Mouse (Mus musculus) kidney, adult 8-10 months (tissue): ENCODE measurements at regions not wholly inside any gene's neighbourhood (a gene's known extent, or its start where the extent isn't known, plus 50 kb on each side); places are given as distances from the start of the nearest gene placed in this dataset.

Experiments
- DNase-seq, 2 experiments: peaks; one replicate each; pipeline ENCODE4 v3.0.0; 2022

- no peak for DNase-seq
Observed at GRCm38 (mm10) chr2:133443490-133443889, 108.5 kb upstream of the Bmp2 start.

- no peak for DNase-seq
Observed at GRCm38 (mm10) chr2:133452947-133453346, 99.0 kb upstream of the Bmp2 start.

GRCm38 (mm10) chr2:133455484-133456170 lies 96.3 kb upstream of the Bmp2 start:
- no peak for DNase-seq

- no peak for DNase-seq
Observed at GRCm38 (mm10) chr2:133456785-133457184, 95.2 kb upstream of the Bmp2 start.

- no peak for DNase-seq
Observed at GRCm38 (mm10) chr2:133458735-133459134, 93.2 kb upstream of the Bmp2 start.

GRCm38 (mm10) chr2:133460814-133461213 lies 91.1 kb upstream of the Bmp2 start:
- no peak for DNase-seq

GRCm38 (mm10) chr2:133462378-133462777 lies 89.6 kb upstream of the Bmp2 start:
- DNase-seq = no peak

GRCm38 (mm10) chr2:133467170-133468168 lies 84.5 kb upstream of the Bmp2 start:
- no peak for DNase-seq

- DNase-seq = no peak
Observed at GRCm38 (mm10) chr2:133472966-133473744, 78.8 kb upstream of the Bmp2 start.

- no peak for DNase-seq
Observed at GRCm38 (mm10) chr2:133474174-133474573, 77.8 kb upstream of the Bmp2 start.

GRCm38 (mm10) chr2:133480870-133481269 lies 71.1 kb upstream of the Bmp2 start:
- DNase-seq = no peak

GRCm38 (mm10) chr2:133481305-133481704 lies 70.7 kb upstream of the Bmp2 start:
- no peak for DNase-seq

GRCm38 (mm10) chr2:133481785-133482184 lies 70.2 kb upstream of the Bmp2 start:
- DNase-seq = no peak

GRCm38 (mm10) chr2:133495443-133495842 lies 56.5 kb upstream of the Bmp2 start:
- DNase-seq = no peak

GRCm38 (mm10) chr2:133496389-133496788 lies 55.6 kb upstream of the Bmp2 start:
- DNase-seq = no peak

GRCm38 (mm10) chr2:133497071-133497470 lies 54.9 kb upstream of the Bmp2 start:
- no peak for DNase-seq

- no peak for DNase-seq
Observed at GRCm38 (mm10) chr2:133497541-133498185, 54.3 kb upstream of the Bmp2 start.

GRCm38 (mm10) chr2:133498186-133498571 lies 53.8 kb upstream of the Bmp2 start:
- DNase-seq = no peak

GRCm38 (mm10) chr2:133498717-133499143 lies 53.2 kb upstream of the Bmp2 start:
- DNase-seq = peak in 1 of 2 experiments; percentile 8

- DNase-seq = no peak
Observed at GRCm38 (mm10) chr2:133499904-133500303, 52.1 kb upstream of the Bmp2 start.
